Mouse (Mus musculus): ENCODE measurements around the gene Timm44.

DNA sequence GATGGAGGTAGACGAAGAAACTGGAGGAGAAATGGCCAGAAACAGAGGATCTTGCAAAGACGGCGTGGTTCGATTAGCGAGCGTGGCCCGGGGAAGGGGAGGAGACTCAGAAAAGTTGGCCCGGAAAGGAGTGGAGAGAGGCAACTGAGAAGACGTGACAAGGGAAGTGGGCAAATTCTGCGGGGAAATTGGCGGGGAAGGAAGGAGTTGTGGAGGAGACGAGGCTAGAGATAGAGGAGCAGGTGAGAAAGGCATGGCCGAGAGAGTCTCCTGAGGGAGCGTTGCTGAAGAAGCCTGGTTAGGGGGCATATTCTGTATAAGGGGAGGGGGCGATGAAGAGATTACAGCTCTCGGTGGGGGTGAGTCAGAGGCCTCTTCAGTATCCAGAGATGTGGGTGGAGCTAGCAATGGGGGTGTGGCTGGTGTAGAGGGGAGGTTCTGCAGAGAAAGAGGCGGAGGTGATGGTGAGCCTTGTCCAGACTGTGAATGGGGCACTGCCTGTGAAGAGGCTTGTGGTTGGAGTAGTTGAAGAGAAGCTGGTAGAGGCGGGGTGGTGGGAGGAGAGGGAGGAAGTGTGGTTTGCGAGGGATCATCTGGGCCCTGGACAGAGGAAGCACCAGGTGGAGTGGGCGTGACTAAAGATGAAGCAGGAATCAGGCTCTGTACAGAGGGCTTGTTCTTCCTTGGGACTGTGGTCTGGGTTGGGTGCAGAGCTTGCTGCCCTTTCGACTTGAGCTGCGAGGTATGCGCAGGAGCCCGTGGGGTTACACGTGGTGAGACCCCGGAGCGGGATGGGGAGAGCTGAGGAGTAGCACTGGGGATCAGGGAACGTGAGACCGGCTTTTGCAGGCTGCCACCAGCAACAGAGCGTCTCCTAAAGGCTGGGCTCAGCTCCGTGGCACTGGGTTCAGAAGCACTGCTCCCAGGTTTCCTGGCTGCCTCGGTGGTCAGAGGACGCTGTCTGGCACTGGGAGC is 61.4 kb downstream of the Timm44 start:
- no peak for TF ChIP-seq CTCF (IDR thresholded peaks at IDR 0.05; ENCODE audit: insufficient read depth, low read length)
- TF ChIP-seq POLR2A (IDR thresholded peaks at IDR 0.05; ENCODE audit: borderline replicate concordance, extremely low read depth, low read depth, low read length) = no peak

Measured in lung, adult 2 months (tissue).